Mouse (Mus musculus) liver, embryonic 15.5 days (tissue): ENCODE results near the gene Kdm4b. TPM values are rescaled to one million over a fixed set of nuclear protein-coding genes. Genes with fewer than 3 reads are reported as not detected.

ENCODE experiments used
- ATAC-seq: fragments of 200-750 bp; cut with Nextera tagmentation; 2 replicates; pipeline ENCODE4 v1.8.0; 2017; ENCODE audit warnings: moderate number of reproducible peaks, mild to moderate bottlenecking, moderate library complexity; ENCODE audit not compliant: insufficient read depth
- H3K27ac ChIP-seq: fragments of 300-500 bp; sonication (generic); replicated peaks from 2 replicates; pipeline ENCODE4 v1.5.1; 2015; ENCODE audit warnings: mild to moderate bottlenecking, inconsistent platforms
- H3K27me3 ChIP-seq: fragments of 300-500 bp; sonication (generic); 2 replicates; pipeline ENCODE4 v1.6.1; 2015; ENCODE audit warnings: mild to moderate bottlenecking, inconsistent platforms
- H3K36me3 ChIP-seq: fragments of 300-500 bp; sonication (generic); replicated peaks from 2 replicates; pipeline ENCODE4 v1.6.1; 2015; ENCODE audit warnings: moderate library complexity, mild to moderate bottlenecking, inconsistent platforms
- H3K4me1 ChIP-seq: fragments of 300-500 bp; sonication (generic); replicated peaks from 2 replicates; pipeline ENCODE4 v1.6.1; 2015; ENCODE audit warnings: inconsistent platforms
- H3K4me2 ChIP-seq: fragments of 300-500 bp; sonication (generic); 2 replicates; pipeline ENCODE4 v1.6.1; 2015; ENCODE audit warnings: moderate library complexity, mild to moderate bottlenecking, inconsistent platforms
- H3K4me3 ChIP-seq: fragments of 300-500 bp; sonication (generic); replicated peaks from 2 replicates; pipeline ENCODE4 v1.5.1; 2015; ENCODE audit warnings: mild to moderate bottlenecking, inconsistent platforms
- H3K9ac ChIP-seq: fragments of 300-500 bp; sonication (generic); 2 replicates; pipeline ENCODE4 v1.6.1; 2015; ENCODE audit warnings: moderate library complexity, mild to moderate bottlenecking, inconsistent platforms
- H3K9me3 ChIP-seq: fragments of 300-500 bp; sonication (generic); replicated peaks from 2 replicates; pipeline ENCODE4 v1.6.1; 2016; ENCODE audit warnings: inconsistent platforms
- WGBS: fragments of 180-500 bp; shearing (Covaris S2); methylation state at CpG from one replicate; pipeline ENCODE4 v1.1.7; 2015; ENCODE audit warnings: mixed read lengths; ENCODE audit not compliant: insufficient replicate concordance; 5-methylcytosine and 5-hydroxymethylcytosine counted together
- polyA plus RNA-seq: library from polyadenylated mRNA; unstranded; fragments of >200 nt; fragmentation: Nextera tagmentation; extraction: Ambion mirVana; gene quantifications from 2 replicates; pipeline ENCODE4 v1.2.1, GENCODE M21; 2015

Kdm4b gene
- polyA plus RNA-seq, 1 experiment from 2014 or later: 7.0 TPM

GRCm38 (mm10) chr17:56393238-56393637 is 67.4 kb downstream of the Kdm4b start:
- H3K27me3 ChIP-seq: no peaks in the 10 kb centered on the region
- ATAC-seq: no peak
- no peak overlapping the region for H3K4me2 ChIP-seq
- H3K36me3 ChIP-seq: peaks cover 34% of the 10 kb centered on the region
- 80% methylated on average over 6 of the region's 6 CpGs for WGBS
- no peaks in the 10 kb centered on the region for H3K9me3 ChIP-seq
- no peak overlapping the region for H3K27ac ChIP-seq
- no peaks in the 10 kb centered on the region for H3K4me1 ChIP-seq
- H3K9ac ChIP-seq: no peak overlapping the region
- H3K4me3 ChIP-seq: no peak overlapping the region

- no peaks in the 10 kb centered on the region for H3K4me1 ChIP-seq
- H3K4me3 ChIP-seq: no peak overlapping the region
- 76% methylated on average over 10 of the region's 10 CpGs for WGBS
- no peak overlapping the region for H3K9ac ChIP-seq
- peaks cover 31% of the 10 kb centered on the region for H3K36me3 ChIP-seq
- no peak overlapping the region for H3K27ac ChIP-seq
- H3K27me3 ChIP-seq: no peaks in the 10 kb centered on the region
- H3K4me2 ChIP-seq: no peak overlapping the region
- H3K9me3 ChIP-seq: no peaks in the 10 kb centered on the region
- ATAC-seq: no peak
These were observed 68.0 kb downstream of the Kdm4b start for GRCm38 (mm10) chr17:56393889-56394288.

DNA sequence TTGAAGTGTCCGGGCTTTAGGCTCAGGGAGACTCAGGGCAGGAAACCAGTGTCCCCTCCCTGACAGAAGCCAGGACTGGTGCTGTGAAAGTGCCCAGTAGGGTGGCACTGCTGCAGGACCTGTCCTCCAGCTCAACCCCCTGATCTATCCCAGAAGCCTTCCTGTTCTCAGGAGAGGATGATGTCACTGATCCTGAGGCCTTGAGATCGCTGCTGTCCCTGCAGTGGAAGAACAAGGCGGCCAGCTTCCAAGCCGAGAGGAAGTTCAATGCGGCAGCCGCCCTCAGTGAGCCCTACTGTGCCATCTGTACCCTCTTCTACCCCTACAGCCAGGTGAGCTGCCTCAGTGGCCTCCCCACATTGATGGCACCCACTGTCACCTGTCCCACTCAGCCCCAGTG is 70.2 kb downstream of the Kdm4b start:
- Histone ChIP-seq H3K36me3 (peaks cover 40% of the 10 kb centered on the region), H3K9me3 (no peaks in the 10 kb centered on the region), H3K27me3 (no peaks in the 10 kb centered on the region), H3K4me2 (no peak overlapping the region), H3K9ac (no peak overlapping the region), H3K4me3 (no peak overlapping the region), H3K4me1 (no peaks in the 10 kb centered on the region), H3K27ac (no peak overlapping the region)
- 64% methylated on average over 6 of the region's 6 CpGs for WGBS
- ATAC-seq: no peak

GRCm38 (mm10) chr17:56400221-56400620 is 74.4 kb downstream of the Kdm4b start:
- WGBS: 77% methylated on average over 3 of the region's 3 CpGs
- ATAC-seq: no peak
- peaks cover 53% of the 10 kb centered on the region for H3K36me3 ChIP-seq

DNA sequence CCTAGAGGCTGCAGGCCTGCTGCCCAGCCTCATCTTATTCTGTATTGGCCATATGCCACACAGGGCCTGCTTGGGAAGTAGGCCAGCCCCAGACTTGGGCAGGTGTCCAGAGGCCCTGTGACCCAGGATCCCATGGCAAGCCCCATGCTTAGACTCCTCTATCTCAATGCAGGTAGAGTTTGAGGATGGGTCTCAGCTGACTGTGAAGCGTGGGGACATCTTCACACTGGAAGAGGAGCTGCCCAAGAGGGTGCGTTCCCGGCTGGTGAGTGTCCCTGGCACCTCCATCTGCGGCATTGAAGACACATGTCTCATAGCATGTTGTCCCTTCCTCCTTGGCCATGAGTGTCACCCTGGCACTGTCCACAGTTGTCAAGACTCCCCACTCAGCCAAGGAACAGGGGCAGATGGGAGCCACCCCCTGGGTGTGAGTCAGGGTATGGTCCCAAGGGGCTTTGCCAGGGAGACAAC is 75.2 kb downstream of the Kdm4b start:
- Histone ChIP-seq H3K4me3 (no peak overlapping the region), H3K9ac (no peak overlapping the region), H3K27me3 (no peaks in the 10 kb centered on the region), H3K36me3 (peaks cover 53% of the 10 kb centered on the region), H3K27ac (no peak overlapping the region), H3K9me3 (no peaks in the 10 kb centered on the region), H3K4me1 (peaks cover 10% of the 10 kb centered on the region), H3K4me2 (no peak overlapping the region)
- no peak for ATAC-seq
- WGBS: 86% methylated on average over 4 of the region's 4 CpGs

More at GRCm38 (mm10) chr17:56400221-56400620, 74.4 kb downstream of the Kdm4b start:
- no peaks in the 10 kb centered on the region for H3K27me3 ChIP-seq
- no peak overlapping the region for H3K4me2 ChIP-seq
- H3K9me3 ChIP-seq: no peaks in the 10 kb centered on the region
- H3K4me1 ChIP-seq: peaks cover 2% of the 10 kb centered on the region
- H3K27ac ChIP-seq: no peak overlapping the region
- H3K4me3 ChIP-seq: no peak overlapping the region
- H3K9ac ChIP-seq: no peak overlapping the region

GRCm38 (mm10) chr17:56405341-56405740 is 79.5 kb downstream of the Kdm4b start:
- peak; percentile 53; the same call in 1 of the 2 replicates for ATAC-seq
- H3K4me1 ChIP-seq: peaks cover 36% of the 10 kb centered on the region
- H3K27ac ChIP-seq: peak overlapping the region; percentile 64
- H3K9ac ChIP-seq: no peak overlapping the region
- WGBS: 67% methylated on average over 3 of the region's 3 CpGs
- peaks cover 23% of the 10 kb centered on the region for H3K36me3 ChIP-seq
- no peak overlapping the region for H3K4me3 ChIP-seq
- no peaks in the 10 kb centered on the region for H3K9me3 ChIP-seq
- H3K27me3 ChIP-seq: no peaks in the 10 kb centered on the region
- H3K4me2 ChIP-seq: no peak overlapping the region

DNA sequence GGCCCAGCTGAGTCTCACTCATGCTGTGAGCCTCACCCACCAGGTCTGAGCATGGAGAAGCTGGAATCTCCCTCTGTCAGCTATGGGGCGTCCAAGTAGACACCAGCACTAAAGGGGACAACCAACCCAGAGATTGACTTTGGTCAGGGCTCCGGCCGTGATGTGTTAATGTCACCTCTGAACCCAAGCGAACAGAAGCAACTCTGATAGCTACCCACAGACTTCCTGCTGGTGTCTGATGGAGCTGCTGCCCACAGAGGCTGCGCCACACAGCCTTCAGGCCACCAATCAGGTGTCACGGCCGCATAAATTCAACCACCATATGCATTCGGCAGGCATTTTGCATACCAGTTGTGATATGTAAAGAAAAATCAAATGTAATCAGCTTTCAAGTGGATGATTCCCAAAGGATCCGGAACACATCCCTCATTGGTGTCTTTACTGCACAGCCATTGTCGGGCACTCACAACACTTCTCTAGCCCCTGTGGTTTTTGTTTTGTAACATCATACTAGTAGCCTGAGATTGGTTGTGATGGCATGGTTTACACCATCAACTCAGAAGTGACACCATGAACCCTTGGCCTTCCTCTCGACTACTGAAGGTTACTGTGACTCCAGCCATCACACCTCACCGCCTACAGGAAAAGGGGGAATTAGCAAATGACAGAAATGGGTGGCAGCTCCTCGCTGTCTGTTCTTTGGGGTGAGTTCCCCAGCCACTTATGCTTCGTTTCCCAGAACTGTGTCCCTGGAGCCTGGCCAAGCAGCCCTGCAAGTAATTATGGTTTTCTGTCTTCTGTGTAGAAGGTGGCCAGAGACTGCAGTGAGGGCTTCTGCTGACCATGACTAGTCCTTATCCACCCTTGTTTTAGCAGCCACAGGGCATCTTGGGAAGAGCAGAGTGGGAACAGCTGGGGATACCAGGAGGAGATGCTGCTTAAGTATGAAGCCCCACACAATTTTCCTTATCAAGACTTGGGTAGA is 80.3 kb downstream of the Kdm4b start:
- no peak overlapping the region for H3K4me3 ChIP-seq
- H3K27ac ChIP-seq: peak overlapping the region; percentile 64
- no peaks in the 10 kb centered on the region for H3K9me3 ChIP-seq
- no peak overlapping the region for H3K4me2 ChIP-seq
- peaks cover 36% of the 10 kb centered on the region for H3K4me1 ChIP-seq
- no peaks in the 10 kb centered on the region for H3K27me3 ChIP-seq
- H3K36me3 ChIP-seq: peaks cover 17% of the 10 kb centered on the region
- no peak overlapping the region for H3K9ac ChIP-seq
- 0 out of 2 replicates have a peak, but pooled peaks have one; percentile 25 for ATAC-seq
- WGBS: 49% methylated on average over 14 of the region's 14 CpGs

DNA sequence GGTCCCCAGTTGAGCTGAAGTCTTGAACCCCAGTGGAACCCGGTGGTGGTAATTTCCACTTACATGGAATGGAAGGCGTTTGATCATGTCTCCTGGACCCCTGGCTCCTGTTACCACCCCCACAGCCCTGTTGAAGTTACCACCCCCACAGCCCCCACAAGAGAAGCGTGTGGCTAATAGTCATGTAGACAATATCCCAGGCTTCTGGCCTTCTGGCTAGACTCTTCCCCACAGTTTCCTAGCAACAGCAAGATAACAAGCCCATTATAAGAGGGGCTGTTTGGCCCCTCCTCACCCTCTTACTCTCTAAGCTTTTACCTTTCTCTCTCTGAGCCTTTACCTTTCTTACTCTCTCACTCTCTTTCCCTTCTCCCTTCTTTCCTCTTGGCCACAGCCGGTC is 81.0 kb downstream of the Kdm4b start:
- H3K27me3 ChIP-seq: no peaks in the 10 kb centered on the region
- H3K4me3 ChIP-seq: no peak overlapping the region
- 56% methylated on average over 4 of the region's 4 CpGs for WGBS

GRCm38 (mm10) chr17:56407379-56407778 is 81.5 kb downstream of the Kdm4b start:
- H3K27ac ChIP-seq: no peak overlapping the region

More for the DNA sequence above, 81.0 kb downstream of the Kdm4b start:
- no peak for ATAC-seq
- H3K4me1 ChIP-seq: peaks cover 36% of the 10 kb centered on the region
- no peak overlapping the region for H3K27ac ChIP-seq
- peaks cover 11% of the 10 kb centered on the region for H3K36me3 ChIP-seq
- H3K9me3 ChIP-seq: no peaks in the 10 kb centered on the region
- H3K4me2 ChIP-seq: no peak overlapping the region
- H3K9ac ChIP-seq: no peak overlapping the region

DNA sequence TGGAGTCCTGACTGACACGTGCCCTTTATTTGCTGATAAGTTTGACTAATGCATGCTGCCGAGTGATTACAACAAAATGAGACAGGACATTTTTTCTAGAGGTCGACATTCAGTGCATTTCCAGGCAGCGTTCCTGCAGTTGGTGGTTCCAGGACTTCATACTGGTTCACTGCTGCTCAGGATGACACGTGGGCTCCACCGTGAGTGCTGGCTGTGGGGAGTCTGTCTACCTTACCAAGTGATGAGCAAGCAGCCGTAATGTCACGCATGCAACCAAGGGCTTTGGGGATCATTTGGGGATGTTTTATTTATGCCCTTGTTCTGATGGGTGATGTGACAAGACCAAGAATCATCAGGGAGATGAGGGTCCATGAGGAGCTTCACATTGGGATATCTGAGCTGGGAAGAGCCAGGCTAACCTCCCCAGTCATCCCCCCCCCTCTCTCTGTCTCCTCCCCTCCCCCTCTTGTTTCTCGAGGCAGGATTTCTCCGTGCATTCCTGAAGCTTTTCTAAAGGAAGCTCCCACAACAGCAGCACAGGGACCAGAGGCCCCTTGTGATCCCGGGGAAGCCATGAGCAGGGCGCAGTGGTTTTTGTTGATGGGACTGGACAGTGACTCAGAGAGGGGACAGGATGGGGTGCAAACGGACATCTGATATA is 83.2 kb downstream of the Kdm4b start:
- H3K9me3 ChIP-seq: no peaks in the 10 kb centered on the region
- no peak overlapping the region for H3K4me2 ChIP-seq
- no peak for ATAC-seq
- peaks cover 2% of the 10 kb centered on the region for H3K36me3 ChIP-seq
- no peaks in the 10 kb centered on the region for H3K27me3 ChIP-seq
- H3K9ac ChIP-seq: no peak overlapping the region
- no peak overlapping the region for H3K27ac ChIP-seq
- peaks cover 36% of the 10 kb centered on the region for H3K4me1 ChIP-seq
- WGBS: 46% methylated on average over 13 of the region's 13 CpGs
- no peak overlapping the region for H3K4me3 ChIP-seq

More at GRCm38 (mm10) chr17:56407379-56407778, 81.5 kb downstream of the Kdm4b start:
- WGBS: 57% methylated on average over 8 of the region's 8 CpGs
- ATAC-seq: no peak
- Histone ChIP-seq H3K36me3 (peaks cover 6% of the 10 kb centered on the region; the same call in 1 of the 2 replicates), H3K4me3 (no peak overlapping the region), H3K9ac (no peak overlapping the region), H3K27me3 (no peaks in the 10 kb centered on the region), H3K9me3 (no peaks in the 10 kb centered on the region), H3K4me2 (no peak overlapping the region), H3K4me1 (peaks cover 36% of the 10 kb centered on the region)

DNA sequence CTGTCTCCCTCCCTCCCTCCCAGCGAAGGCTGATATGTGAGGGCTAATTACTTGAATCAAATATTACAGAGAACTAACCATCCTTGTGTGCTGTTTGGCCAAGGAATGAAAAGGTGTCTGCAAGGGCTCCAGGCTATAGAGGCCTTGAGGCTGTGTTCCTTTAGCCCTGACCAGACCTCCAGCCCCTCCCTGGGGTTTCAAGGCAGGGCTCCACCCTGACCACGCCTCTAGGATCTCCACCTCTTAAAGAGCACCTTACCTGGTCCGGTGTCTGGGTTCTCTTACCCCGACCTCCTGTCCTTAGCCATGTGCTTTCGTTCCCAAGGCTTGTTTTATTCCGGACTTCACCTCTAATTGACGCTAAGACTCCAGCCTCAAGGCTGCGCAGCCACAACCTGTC is 83.9 kb downstream of the Kdm4b start:
- no peak overlapping the region for H3K27ac ChIP-seq
- no peaks in the 10 kb centered on the region for H3K9me3 ChIP-seq
- 49% methylated on average over 8 of the region's 8 CpGs for WGBS
- ATAC-seq: no peak
- H3K4me3 ChIP-seq: no peak overlapping the region
- H3K27me3 ChIP-seq: no peaks in the 10 kb centered on the region
- H3K4me1 ChIP-seq: peaks cover 36% of the 10 kb centered on the region
- peaks cover 2% of the 10 kb centered on the region for H3K36me3 ChIP-seq
- H3K4me2 ChIP-seq: no peak overlapping the region
- no peak overlapping the region for H3K9ac ChIP-seq
